Comparison of ENCODE assay signal across 8 mouse cellular contexts in the genomic region with DNA sequence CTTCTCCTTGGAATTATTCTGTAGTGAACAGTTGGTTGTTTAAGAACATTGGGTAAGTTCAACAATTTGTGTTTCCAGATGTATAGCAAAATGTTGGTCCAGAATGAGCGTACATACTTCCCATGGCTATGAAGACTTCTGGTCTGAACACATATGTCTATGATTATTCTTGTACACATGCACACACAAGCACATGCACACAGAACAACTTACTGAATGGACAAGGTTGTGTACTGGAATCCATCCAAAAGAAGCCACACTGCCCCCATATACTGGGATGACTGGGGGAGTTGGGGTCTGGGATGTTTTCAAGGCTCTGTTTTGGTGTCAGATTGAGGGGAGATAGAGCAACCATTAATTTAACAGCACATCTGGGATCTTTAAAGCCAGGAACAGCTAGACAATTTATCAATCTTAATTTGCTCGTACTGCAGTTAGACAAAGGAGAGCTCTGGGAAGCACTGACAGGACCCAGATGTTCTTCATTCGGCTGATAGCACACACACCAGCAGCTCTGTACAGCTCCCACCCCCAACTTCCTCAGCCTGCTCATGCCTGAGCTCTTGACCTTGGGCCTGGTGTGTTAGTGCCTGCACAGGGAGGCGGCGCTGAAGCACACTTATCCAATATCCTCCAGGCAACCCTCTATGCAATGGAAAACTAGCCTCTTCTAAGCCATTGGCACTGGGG.
A peak's percentile ranks its signal among the peaks of the same experiment; 100 is the strongest.
DNase-seq lines count a peak whose midpoint lies in the region; ATAC-seq lines count a peak whose summit lies in the region.

No protein-coding gene starts in this region.

- 69% methylated on average over 5 of the region's 5 CpGs for WGBS in forebrain, embryonic 10.5 days
- 89% methylated on average over 5 of the region's 5 CpGs for WGBS in forebrain, embryonic 16.5 days
- WGBS in heart, embryonic 15.5 days: 35% methylated on average over 5 of the region's 5 CpGs
- 74% methylated on average over 5 of the region's 5 CpGs for WGBS in forebrain, embryonic 11.5 days

- H3K9me3 ChIP-seq in forebrain, embryonic 10.5 days: no peaks in the 10 kb centered on the region
- H3K9me3 ChIP-seq in forebrain, embryonic 16.5 days (ENCODE audit: control insufficient read depth, low read length): no peaks in the 10 kb centered on the region
- H3K9me3 ChIP-seq in heart, embryonic 15.5 days (replicated peaks): no peaks in the 10 kb centered on the region
- no peaks in the 10 kb centered on the region for H3K9me3 ChIP-seq in forebrain, embryonic 11.5 days (ENCODE audit: control insufficient read depth, low read length)

- no peak for ATAC-seq in forebrain, embryonic 16.5 days
- ATAC-seq in heart, embryonic 15.5 days (replicated peaks; ENCODE audit: insufficient number of reproducible peaks, insufficient read depth, low FRiP score, low read depth): peak; percentile 53
- no peak for ATAC-seq in forebrain, embryonic 11.5 days (replicated peaks; ENCODE audit: low FRiP score)
- ATAC-seq in megakaryocyte progenitor cell, adult 5-6 weeks (replicated peaks; ENCODE audit: poor library complexity): no peak

- DNase-seq in forebrain, embryonic 10.5 days (ENCODE audit: extremely low spot score, low spot score): no peak
- DNase-seq in kidney, postnatal 10 days: peak; percentile 71
- peak; percentile 74 for DNase-seq in mesoderm, embryonic 11.5 days (ENCODE audit: low read depth, low spot score)
- DNase-seq in forebrain, embryonic 11.5 days (ENCODE audit: low spot score): no peak
- no peak for DNase-seq in c-Kit-positive CD71-positive TER-119-positive erythroid progenitor cells, embryonic 14.5 days (ENCODE audit: low spot score)

- no peak overlapping the region for H3K9ac ChIP-seq in forebrain, embryonic 16.5 days (replicated peaks; ENCODE audit: low read depth, low read length)
- no peak overlapping the region for H3K9ac ChIP-seq in heart, embryonic 15.5 days
- H3K9ac ChIP-seq in forebrain, embryonic 11.5 days (ENCODE audit: low read length): no peak overlapping the region

- H3K36me3 ChIP-seq in forebrain, embryonic 10.5 days (replicated peaks): no peaks in the 10 kb centered on the region
- H3K36me3 ChIP-seq in forebrain, embryonic 16.5 days (ENCODE audit: control insufficient read depth, insufficient read depth): no peaks in the 10 kb centered on the region
- no peaks in the 10 kb centered on the region for H3K36me3 ChIP-seq in heart, embryonic 15.5 days
- H3K36me3 ChIP-seq in forebrain, embryonic 11.5 days (ENCODE audit: control insufficient read depth, insufficient read depth, low read length): no peaks in the 10 kb centered on the region

- peaks cover 3% of the 10 kb centered on the region; the same call in 1 of the 2 replicates for H3K27me3 ChIP-seq in forebrain, embryonic 10.5 days (ENCODE audit: poor library complexity, severe bottlenecking)
- no peaks in the 10 kb centered on the region for H3K27me3 ChIP-seq in forebrain, embryonic 16.5 days (replicated peaks; ENCODE audit: control insufficient read depth, insufficient read depth, low read length)
- no peaks in the 10 kb centered on the region for H3K27me3 ChIP-seq in heart, embryonic 15.5 days
- H3K27me3 ChIP-seq in forebrain, embryonic 11.5 days (ENCODE audit: control insufficient read depth, insufficient read depth, low read length): no peaks in the 10 kb centered on the region

- peak overlapping the region; percentile 36; the same call in 1 of the 2 replicates for H3K27ac ChIP-seq in forebrain, embryonic 10.5 days
- H3K27ac ChIP-seq in forebrain, embryonic 16.5 days (ENCODE audit: low read length): no peak overlapping the region
- H3K27ac ChIP-seq in heart, embryonic 15.5 days: peak overlapping the region; percentile 67
- no peak overlapping the region for H3K27ac ChIP-seq in forebrain, embryonic 11.5 days (ENCODE audit: low read depth, low read length)

- peaks cover 17% of the 10 kb centered on the region for H3K4me1 ChIP-seq in forebrain, embryonic 10.5 days
- no peaks in the 10 kb centered on the region for H3K4me1 ChIP-seq in forebrain, embryonic 16.5 days (replicated peaks; ENCODE audit: control insufficient read depth, insufficient read depth, low read length)
- H3K4me1 ChIP-seq in heart, embryonic 15.5 days (replicated peaks): 0 out of 2 replicates have a peak, but pooled peaks cover 4% of the 10 kb centered on the region
- no peaks in the 10 kb centered on the region for H3K4me1 ChIP-seq in forebrain, embryonic 11.5 days (replicated peaks; ENCODE audit: control insufficient read depth, insufficient read depth, low read length)

- H3K4me3 ChIP-seq in forebrain, embryonic 10.5 days: no peak overlapping the region
- H3K4me3 ChIP-seq in forebrain, embryonic 16.5 days (replicated peaks; ENCODE audit: low read length): no peak overlapping the region
- no peak overlapping the region for H3K4me3 ChIP-seq in heart, embryonic 15.5 days
- H3K4me3 ChIP-seq in forebrain, embryonic 11.5 days (ENCODE audit: low read depth, low read length): no peak overlapping the region

- H3K4me2 ChIP-seq in forebrain, embryonic 16.5 days (ENCODE audit: low read length): no peak overlapping the region
- no peak overlapping the region for H3K4me2 ChIP-seq in heart, embryonic 15.5 days
- no peak overlapping the region for H3K4me2 ChIP-seq in forebrain, embryonic 11.5 days (ENCODE audit: low read depth, low read length, severe bottlenecking)

Comparison
In these comparisons a context has a peak if more than half of its experiments do, and no peak if none do; other contexts are left out.
1. H3K27ac ChIP-seq: peak in forebrain, embryonic 10.5 days (single experiment) and heart, embryonic 15.5 days (single experiment); none in forebrain, embryonic 16.5 days (single experiment) and forebrain, embryonic 11.5 days (single experiment).
2. DNase-seq: peak in kidney, postnatal 10 days (single experiment) and mesoderm, embryonic 11.5 days (single experiment); none in forebrain, embryonic 10.5 days (single experiment), forebrain, embryonic 11.5 days (single experiment) and c-Kit-positive CD71-positive TER-119-positive erythroid progenitor cells, embryonic 14.5 days (single experiment).